ENCODE assay signal across 8 mouse cellular contexts in genomic region chr19:55253570-55254441, GRCm38 (mm10). TPM values are rescaled to one million over a fixed set of nuclear protein-coding genes. Genes with fewer than 3 reads are reported as not detected.
DNase-seq lines count a peak whose midpoint lies in the region; ATAC-seq and TF ChIP-seq lines count a peak whose summit lies in the region.

No protein-coding gene starts in this region.

- in situ Hi-C loops in ES-E14 (cut with MboI; ENCODE audit: low sequenced_read_pairs in 2 of 2, unreplicated experiment in 2 of 2): no loop called here

- peak overlapping the region; percentile 52 for H3K27ac ChIP-seq in ES-E14 (ENCODE audit: insufficient read depth, low read depth, low read length, poor library complexity, severe bottlenecking)
- H3K27ac ChIP-seq in forebrain, embryonic 14.5 days (ENCODE audit: low read depth, low read length): 0 out of 2 replicates have a peak overlapping the region, but pooled peaks have one; percentile 17
- H3K27ac ChIP-seq in layer of hippocampus, adult 2 months: peak overlapping the region; percentile 95
- peak overlapping the region; percentile 95 for H3K27ac ChIP-seq in lung, embryonic 14.5 days (ENCODE audit: low read depth)
- H3K27ac ChIP-seq in neural tube, embryonic 15.5 days (replicated peaks): peak overlapping the region; percentile 80
- H3K27ac ChIP-seq in testis, adult 2 months (ENCODE audit: control insufficient read depth, insufficient read depth, low read depth, low read length): no peak overlapping the region; the same call in 1 of the 2 replicates

- peaks cover 0 to 16% of the 10 kb centered on the region in 2 experiments; a peak in 2 of 4 replicates for H3K4me1 ChIP-seq in ES-E14 (ENCODE audit: control insufficient read depth in 2 of 2, insufficient read depth in 2 of 2, low read length in 2 of 2, poor library complexity in 1 of 2)
- H3K4me1 ChIP-seq in forebrain, embryonic 14.5 days (ENCODE audit: control insufficient read depth, insufficient read depth, low read length): peaks cover 3% of the 10 kb centered on the region
- H3K4me1 ChIP-seq in lung, embryonic 14.5 days (ENCODE audit: insufficient read depth): peaks cover 5% of the 10 kb centered on the region
- H3K4me1 ChIP-seq in neural tube, embryonic 15.5 days: peaks cover 21% of the 10 kb centered on the region
- H3K4me1 ChIP-seq in testis, adult 2 months (ENCODE audit: control insufficient read depth, insufficient read depth, low read length): peaks cover 9% of the 10 kb centered on the region

- no peaks in the 10 kb centered on the region for H3K27me3 ChIP-seq in forebrain, embryonic 14.5 days (replicated peaks; ENCODE audit: control insufficient read depth, insufficient read depth, low read length)
- no peaks in the 10 kb centered on the region for H3K27me3 ChIP-seq in lung, embryonic 14.5 days (ENCODE audit: insufficient read depth, low read length)
- H3K27me3 ChIP-seq in neural tube, embryonic 15.5 days (replicated peaks): no peaks in the 10 kb centered on the region
- H3K27me3 ChIP-seq in testis, adult 2 months (ENCODE audit: control insufficient read depth, insufficient read depth, low read length): no peaks in the 10 kb centered on the region

- peak overlapping the region; percentile 95 for H3K4me2 ChIP-seq in forebrain, embryonic 14.5 days (ENCODE audit: low read length)
- H3K4me2 ChIP-seq in lung, embryonic 14.5 days: peak overlapping the region; percentile 94
- peak overlapping the region; percentile 98 for H3K4me2 ChIP-seq in neural tube, embryonic 15.5 days

- ATAC-seq in cerebellum, adult (ENCODE audit: insufficient number of reproducible peaks, low FRiP score, low TSS enrichment): peak; percentile 78
- peak; percentile 74 for ATAC-seq in forebrain, embryonic 14.5 days
- peak; percentile 73 for ATAC-seq in lung, embryonic 14.5 days (ENCODE audit: insufficient read depth)
- peak; percentile 77 for ATAC-seq in neural tube, embryonic 15.5 days (ENCODE audit: low FRiP score)

- H3K9me3 ChIP-seq in ES-E14 (ENCODE audit: control insufficient read depth, insufficient read depth, low read depth, low read length): no peaks in the 10 kb centered on the region
- no peaks in the 10 kb centered on the region for H3K9me3 ChIP-seq in forebrain, embryonic 14.5 days (replicated peaks; ENCODE audit: control insufficient read depth, low read length)
- no peaks in the 10 kb centered on the region for H3K9me3 ChIP-seq in lung, embryonic 14.5 days (ENCODE audit: low read depth, low read length)
- no peaks in the 10 kb centered on the region for H3K9me3 ChIP-seq in neural tube, embryonic 15.5 days (replicated peaks)

- peak overlapping the region; percentile 62 to 72 for H3K4me3 ChIP-seq in ES-E14 (ENCODE audit: insufficient read depth in 1 of 2, low read depth in 1 of 2, low read length in 2 of 2, poor library complexity in 1 of 2, severe bottlenecking in 1 of 2)
- H3K4me3 ChIP-seq in forebrain, embryonic 14.5 days (ENCODE audit: low read depth, low read length): peak overlapping the region; percentile 50
- H3K4me3 ChIP-seq in layer of hippocampus, adult 2 months: peak overlapping the region; percentile 73
- peak overlapping the region; percentile 68 for H3K4me3 ChIP-seq in lung, embryonic 14.5 days (ENCODE audit: low read depth, low read length)
- peak overlapping the region; percentile 54 for H3K4me3 ChIP-seq in neural tube, embryonic 15.5 days (replicated peaks)
- H3K4me3 ChIP-seq in testis, adult 2 months (ENCODE audit: control insufficient read depth, low read depth, low read length): peak overlapping the region; percentile 81

- no peak for DNase-seq in ES-E14 (ENCODE audit: low read depth, low spot score)
- peak; percentile 58 for DNase-seq in forebrain, embryonic 14.5 days (ENCODE audit: low spot score)
- DNase-seq in heart, postnatal 25 days (ENCODE audit: low spot score): peak; percentile 60
- DNase-seq in layer of hippocampus, adult 2 months (ENCODE audit: low spot score in 2 of 2): peak; percentile 38 to 47
- DNase-seq in lung, embryonic 14.5 days: peak; percentile 74

- H3K9ac ChIP-seq in ES-E14 (ENCODE audit: insufficient read depth, low read depth, low read length, poor library complexity, severe bottlenecking): peak overlapping the region; percentile 76
- H3K9ac ChIP-seq in forebrain, embryonic 14.5 days (ENCODE audit: low read length): peak overlapping the region; percentile 73
- H3K9ac ChIP-seq in lung, embryonic 14.5 days: peak overlapping the region; percentile 75
- peak overlapping the region; percentile 67 for H3K9ac ChIP-seq in neural tube, embryonic 15.5 days (replicated peaks)

- intact Hi-C loops in heart, postnatal 25 days (cut with DNase I): no loop called here

- no peak for TF ChIP-seq CTCF in layer of hippocampus, adult 2 months (conservative IDR thresholded peaks at IDR 0.05)
- no peak for TF ChIP-seq CTCF in lung, embryonic 14.5 days (IDR thresholded peaks at IDR 0.05; ENCODE audit: low read depth)
- TF ChIP-seq CTCF in testis, adult 2 months (IDR thresholded peaks at IDR 0.05; ENCODE audit: control insufficient read depth, insufficient read depth, insufficient replicate concordance, low read depth, low read length): no peak

- 1% methylated on average over 32 of the region's 32 CpGs for WGBS in forebrain, embryonic 14.5 days
- under 1% methylated on average over 32 of the region's 32 CpGs for WGBS in lung, embryonic 14.5 days
- WGBS in neural tube, embryonic 15.5 days: under 1% methylated on average over 32 of the region's 32 CpGs

- H3K36me3 ChIP-seq in ES-E14 (ENCODE audit: control insufficient read depth, insufficient read depth, low read length, poor library complexity, severe bottlenecking): no peaks in the 10 kb centered on the region
- no peaks in the 10 kb centered on the region for H3K36me3 ChIP-seq in forebrain, embryonic 14.5 days (ENCODE audit: control insufficient read depth, insufficient read depth, low read length)
- H3K36me3 ChIP-seq in lung, embryonic 14.5 days (ENCODE audit: insufficient read depth): no peaks in the 10 kb centered on the region
- H3K36me3 ChIP-seq in neural tube, embryonic 15.5 days: no peaks in the 10 kb centered on the region
- H3K36me3 ChIP-seq in testis, adult 2 months (ENCODE audit: control insufficient read depth, insufficient read depth, low read length): no peaks in the 10 kb centered on the region

- TF ChIP-seq POLR2A in testis, adult 2 months (IDR thresholded peaks at IDR 0.05; ENCODE audit: control insufficient read depth, low read depth, low read length): no peak

TF ChIP-seq in ES-E14, 5 proteins besides CTCF, POLR2A, EP300 and RAD21:
- no peak for TF ChIP-seq ZNF384 (IDR thresholded peaks at IDR 0.05; ENCODE audit: low read depth, low read length)
- TF ChIP-seq HCFC1 (IDR thresholded peaks at IDR 0.05; ENCODE audit: borderline replicate concordance, insufficient read depth, low read length): no peak
- TF ChIP-seq ZC3H11A (IDR thresholded peaks at IDR 0.05; ENCODE audit: borderline replicate concordance, low read depth, low read length): no peak
- TF ChIP-seq CHD2 (IDR thresholded peaks at IDR 0.05; ENCODE audit: low read depth, low read length): no peak
- no peak for TF ChIP-seq MAFK (IDR thresholded peaks at IDR 0.05; ENCODE audit: insufficient read depth, low read depth, low read length)

RNA-seq across cellular contexts. Expression of gene Acsl5, which starts 2.1 kb away (rescaled TPM):
- 17.1 and 30.0 TPM in 2 replicates for total RNA-seq in ES-E14 (2012; rRNA removed)
- polyA plus RNA-seq in forebrain, embryonic 14.5 days (2014; fragmentation: Nextera tagmentation; extraction: Ambion mirVana): 7.7 and 9.6 TPM in 2 replicates
- 10 to 100 TPM; 10.8 to 11.4 TPM for total RNA-seq in heart, postnatal 25 days (2021)
- 10 to 100 TPM; 33.6 to 42.2 TPM for total RNA-seq in layer of hippocampus, adult 2 months (2021)
- polyA plus RNA-seq in lung, embryonic 14.5 days (2014; fragmentation: Nextera tagmentation; extraction: Ambion mirVana): 60.1 and 69.3 TPM in 2 replicates
- polyA plus RNA-seq in neural tube, embryonic 15.5 days (2015; fragmentation: Nextera tagmentation; extraction: Ambion mirVana): 21.8 and 39.3 TPM in 2 replicates
- 6.9 and 7.1 TPM in 2 replicates for polyA plus RNA-seq in testis, adult 2 months (2012; rRNA removed)

RNA-seq across cellular contexts. Expression of gene Gucy2g, which starts 12.8 kb away (rescaled TPM):
- 0.09 and 0.21 TPM in 2 replicates for total RNA-seq in ES-E14 (2012; rRNA removed)
- 0.04 TPM in 1 of 2 replicates, not detected in the other for polyA plus RNA-seq in forebrain, embryonic 14.5 days (2014; fragmentation: Nextera tagmentation; extraction: Ambion mirVana)
- under 1 TPM; 0.08 to 0.10 TPM for total RNA-seq in heart, postnatal 25 days (2021)
- 1 to 10 TPM in 1 of 2 experiments, under 1 TPM in 1; 0.69 to 1.0 TPM for total RNA-seq in layer of hippocampus, adult 2 months (2021)
- polyA plus RNA-seq in lung, embryonic 14.5 days (2014; fragmentation: Nextera tagmentation; extraction: Ambion mirVana): not detected in 2 replicates
- polyA plus RNA-seq in neural tube, embryonic 15.5 days (2015; fragmentation: Nextera tagmentation; extraction: Ambion mirVana): 0.06 and 0.12 TPM in 2 replicates
- 1.9 and 2.1 TPM in 2 replicates for polyA plus RNA-seq in testis, adult 2 months (2012; rRNA removed)
